Mouse (Mus musculus): ENCODE measurements around the gene Adcy2.

- TF ChIP-seq POLR2A (IDR thresholded peaks at IDR 0.05; ENCODE audit: borderline replicate concordance, control insufficient read depth, low read depth, low read length), result no peak
- no peak for TF ChIP-seq CTCF (IDR thresholded peaks at IDR 0.05; ENCODE audit: control insufficient read depth, insufficient read depth, low read length)
These were observed 485 bp upstream of the Adcy2 start for GRCm38 (mm10) chr13:68999826-69000225.

Data from bone marrow, adult 2 months (tissue).